ENCODE assay signal across 8 mouse cellular contexts in the genomic region with DNA sequence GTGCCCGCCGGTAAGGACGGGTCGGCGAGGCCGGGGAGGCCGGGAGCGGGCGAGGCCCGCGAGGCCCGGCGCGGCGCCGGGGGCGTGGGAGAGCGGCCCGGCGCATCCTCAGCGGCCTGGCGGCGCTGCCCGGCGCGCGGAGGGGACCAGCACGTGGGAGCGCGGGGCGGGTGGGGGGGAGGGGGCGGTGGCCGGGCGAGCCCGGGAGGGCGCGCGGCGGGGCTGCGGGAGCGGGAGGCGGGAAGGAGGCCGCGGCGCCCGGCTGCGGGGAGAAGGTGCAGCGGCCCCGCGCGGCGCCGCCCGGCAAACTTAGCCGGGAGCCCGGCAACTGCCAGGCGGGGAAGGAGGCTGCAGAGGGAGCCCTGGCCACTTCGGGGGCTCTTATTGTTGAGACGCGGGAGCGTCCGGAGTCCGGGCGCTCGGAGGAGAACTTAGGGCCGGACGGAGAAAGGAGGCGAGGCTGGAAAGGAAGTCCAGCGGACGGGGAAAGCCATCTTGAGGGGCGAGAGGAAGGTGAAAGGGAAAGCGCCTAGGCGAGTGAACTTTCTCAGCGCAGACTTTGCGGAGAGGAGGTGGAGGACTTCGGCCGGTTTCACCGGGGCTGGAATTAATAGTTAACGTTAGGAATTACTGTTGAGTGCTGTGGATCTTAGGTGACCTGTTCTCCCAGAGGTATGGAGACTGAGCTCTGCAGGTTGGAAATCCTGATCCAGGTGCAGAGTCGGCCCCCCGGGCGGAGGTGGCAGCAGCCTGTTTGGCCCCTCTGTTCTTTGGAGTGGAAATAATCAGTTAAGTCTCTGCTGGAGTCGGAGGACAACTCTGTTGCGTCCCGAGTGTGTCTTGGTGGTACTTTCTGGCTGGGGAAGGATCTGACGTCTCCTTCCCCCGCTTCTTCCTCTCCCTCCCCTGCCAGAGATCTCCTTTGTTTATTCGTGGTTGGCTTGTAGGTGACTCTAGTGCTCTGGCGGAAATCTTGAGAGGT. TPM values are rescaled to one million over a fixed set of nuclear protein-coding genes. Genes with fewer than 3 reads are reported as not detected.
A peak's percentile ranks its signal among the peaks of the same experiment; 100 is the strongest.
DNase-seq lines count a peak whose midpoint lies in the region; ATAC-seq and TF ChIP-seq lines count a peak whose summit lies in the region.

No protein-coding gene starts in this region.

- no peaks in the 10 kb centered on the region for H3K27me3 ChIP-seq in forebrain, embryonic 10.5 days (ENCODE audit: poor library complexity, severe bottlenecking)
- H3K27me3 ChIP-seq in heart, embryonic 16.5 days (ENCODE audit: control insufficient read depth, insufficient read depth, low read length), result no peaks in the 10 kb centered on the region
- no peaks in the 10 kb centered on the region for H3K27me3 ChIP-seq in neural tube, embryonic 15.5 days (replicated peaks)

- peaks cover 37% of the 10 kb centered on the region for H3K36me3 ChIP-seq in forebrain, embryonic 10.5 days (replicated peaks)
- H3K36me3 ChIP-seq in heart, embryonic 16.5 days (ENCODE audit: control insufficient read depth, insufficient read depth), result peaks cover 8% of the 10 kb centered on the region
- peaks cover 11% of the 10 kb centered on the region for H3K36me3 ChIP-seq in neural tube, embryonic 15.5 days

- under 1% methylated on average over 79 of the region's 89 CpGs for WGBS in forebrain, embryonic 10.5 days
- WGBS in heart, embryonic 16.5 days, result under 1% methylated on average over 63 of the region's 89 CpGs
- WGBS in lung, adult 2 months, result under 1% methylated on average over 76 of the region's 89 CpGs
- under 1% methylated on average over 78 of the region's 89 CpGs for WGBS in neural tube, embryonic 15.5 days

- H3K4me2 ChIP-seq in heart, embryonic 16.5 days (ENCODE audit: low read depth, low read length), result peak overlapping the region; percentile 96
- peak overlapping the region; percentile 93 for H3K4me2 ChIP-seq in neural tube, embryonic 15.5 days

- no peaks in the 10 kb centered on the region for H3K9me3 ChIP-seq in forebrain, embryonic 10.5 days
- no peaks in the 10 kb centered on the region for H3K9me3 ChIP-seq in heart, embryonic 16.5 days (replicated peaks; ENCODE audit: control insufficient read depth, low read length)
- H3K9me3 ChIP-seq in neural tube, embryonic 15.5 days (replicated peaks), result no peaks in the 10 kb centered on the region

- peak overlapping the region; percentile 98 for H3K27ac ChIP-seq in forebrain, embryonic 10.5 days
- H3K27ac ChIP-seq in heart, embryonic 16.5 days (ENCODE audit: low read length), result peak overlapping the region; percentile 96
- peak overlapping the region; percentile 95 for H3K27ac ChIP-seq in neural tube, embryonic 15.5 days (replicated peaks)

- DNase-seq in CD8-positive naive resting alpha-beta T cell, adult 2 months (ENCODE audit: low read depth in 2 of 2, low spot score in 2 of 2), result peak; percentile 64 to 72
- DNase-seq in brain, embryonic 14.5 days (ENCODE audit: low read depth), result peak; percentile 64
- peak; percentile 45 for DNase-seq in forebrain, embryonic 10.5 days (ENCODE audit: extremely low spot score, low spot score)
- peak; percentile 50 to 74 for DNase-seq in kidney, postnatal 25 days
- peak; percentile 68 for DNase-seq in lung, adult 2 months
- DNase-seq in testis, postnatal 14 days (ENCODE audit: low spot score), result peak; percentile 58

- H3K4me1 ChIP-seq in forebrain, embryonic 10.5 days, result peaks cover 25% of the 10 kb centered on the region
- peaks cover 10% of the 10 kb centered on the region for H3K4me1 ChIP-seq in heart, embryonic 16.5 days (ENCODE audit: control insufficient read depth, insufficient read depth, low read length)
- H3K4me1 ChIP-seq in lung, adult 2 months (ENCODE audit: control insufficient read depth, insufficient read depth, low read length), result peaks cover 9% of the 10 kb centered on the region
- peaks cover 33% of the 10 kb centered on the region for H3K4me1 ChIP-seq in neural tube, embryonic 15.5 days

- H3K4me3 ChIP-seq in forebrain, embryonic 10.5 days, result peak overlapping the region; percentile 92
- peak overlapping the region; percentile 80 for H3K4me3 ChIP-seq in heart, embryonic 16.5 days (ENCODE audit: low read length)
- H3K4me3 ChIP-seq in lung, adult 2 months (replicated peaks; ENCODE audit: extremely low read depth, low read depth, low read length), result peak overlapping the region; percentile 83
- H3K4me3 ChIP-seq in neural tube, embryonic 15.5 days (replicated peaks), result peak overlapping the region; percentile 85

- TF ChIP-seq POLR2A in brain, embryonic 14.5 days (IDR thresholded peaks at IDR 0.05; ENCODE audit: borderline replicate concordance, extremely low read depth, insufficient read depth, insufficient read length, poor library complexity, severe bottlenecking), result no peak
- TF ChIP-seq POLR2A in lung, adult 2 months (IDR thresholded peaks at IDR 0.05; ENCODE audit: borderline replicate concordance, extremely low read depth, low read depth, low read length), result peak; percentile 86; the same call in 1 of the 2 replicates

- TF ChIP-seq CTCF in brain, embryonic 14.5 days (IDR thresholded peaks at IDR 0.05; ENCODE audit: borderline replicate concordance, extremely low read depth, insufficient read depth, insufficient read length), result no peak
- TF ChIP-seq CTCF in lung, adult 2 months (IDR thresholded peaks at IDR 0.05; ENCODE audit: insufficient read depth, low read length), result no peak

- H3K9ac ChIP-seq in heart, embryonic 16.5 days (ENCODE audit: low read length), result peak overlapping the region; percentile 96
- H3K9ac ChIP-seq in neural tube, embryonic 15.5 days (replicated peaks), result peak overlapping the region; percentile 79

- peak; percentile 63 for ATAC-seq in heart, embryonic 16.5 days (replicated peaks; ENCODE audit: extremely low read depth, insufficient read depth, low FRiP score)
- peak; percentile 73 for ATAC-seq in neural tube, embryonic 15.5 days (ENCODE audit: low FRiP score)

RNA-seq across cellular contexts. Expression of gene Chd1, which starts 0.8 kb away (rescaled TPM):
- polyA plus RNA-seq in brain, embryonic 14.5 days (2012; rRNA removed), result 6.5 and 10.4 TPM in 2 replicates
- 33.0 and 37.4 TPM in 2 replicates for polyA plus RNA-seq in forebrain, embryonic 10.5 days (2016; fragmentation: Nextera tagmentation; extraction: Ambion mirVana)
- polyA plus RNA-seq in heart, embryonic 16.5 days (2015; fragmentation: Nextera tagmentation; extraction: Ambion mirVana), result 14.7 TPM in 2 replicates
- 7.9 and 8.2 TPM in 2 replicates for polyA plus RNA-seq in lung, adult 2 months (2012; rRNA removed)
- polyA plus RNA-seq in neural tube, embryonic 15.5 days (2015; fragmentation: Nextera tagmentation; extraction: Ambion mirVana), result 14.1 and 19.7 TPM in 2 replicates

Comparison
In these comparisons a context has a peak if more than half of its experiments do, and no peak if none do; other contexts are left out.
1. Peak in every context shown above with its lines: DNase-seq, ATAC-seq, H3K4me3 ChIP-seq and H3K27ac ChIP-seq.